9 mouse cellular contexts compared by ENCODE assay signal in genomic region chr7:48790117-48790516, GRCm38 (mm10). TPM values are rescaled to one million over a fixed set of nuclear protein-coding genes. Genes with fewer than 3 reads are reported as not detected.
DNase-seq lines count a peak whose midpoint lies in the region; ATAC-seq lines count a peak whose summit lies in the region.
"Had no signal": no experiment of that assay in that cellular context is flagged by ENCODE, and none has a peak within 500 bp of the region (broad histone marks: within the 10 kb centered on the region; RNA-seq: fewer than 3 reads in every experiment).

No protein-coding gene starts in this region.

- no peak for DNase-seq in liver, embryonic 11.5 days (ENCODE audit: low spot score)
- DNase-seq in liver = no peak
- DNase-seq in liver, embryonic 13.5 days = no peak
- DNase-seq in splenic B cell, adult 2 months (ENCODE audit: low read depth, low spot score) = peak; percentile 50
- DNase-seq in right cerebral cortex, postnatal 25 days = no peak
- no peak for DNase-seq in gastrocnemius, postnatal 36 days
- DNase-seq in testis, postnatal 10 days (ENCODE audit: low spot score) = no peak
- DNase-seq: layer of hippocampus, postnatal 36 days had no signal

- H3K27me3 ChIP-seq in liver, embryonic 11.5 days (replicated peaks; ENCODE audit: control insufficient read depth, insufficient read depth, low read length) = no peaks in the 10 kb centered on the region
- H3K27me3 ChIP-seq in embryonic facial prominence, embryonic 12.5 days = no peaks in the 10 kb centered on the region
- H3K27me3 ChIP-seq in liver, embryonic 13.5 days = no peaks in the 10 kb centered on the region
- H3K27me3 ChIP-seq in splenic B cell, adult 2 months (ENCODE audit: control insufficient read depth, insufficient read depth, low read length, poor library complexity, severe bottlenecking) = no peaks in the 10 kb centered on the region

- intact Hi-C loops in gastrocnemius, postnatal 36 days (cut with DNase I) = no loop called here

- H3K9me3 ChIP-seq in liver, embryonic 11.5 days (ENCODE audit: control insufficient read depth, low read length) = no peaks in the 10 kb centered on the region
- H3K9me3 ChIP-seq in embryonic facial prominence, embryonic 12.5 days = no peaks in the 10 kb centered on the region
- H3K9me3 ChIP-seq in liver, embryonic 13.5 days (replicated peaks) = no peaks in the 10 kb centered on the region

- H3K36me3 ChIP-seq in liver, embryonic 11.5 days (ENCODE audit: control insufficient read depth, insufficient read depth, low read length) = no peaks in the 10 kb centered on the region
- H3K36me3 ChIP-seq in embryonic facial prominence, embryonic 12.5 days = no peaks in the 10 kb centered on the region
- 0 out of 2 replicates have a peak, but pooled peaks cover 3% of the 10 kb centered on the region for H3K36me3 ChIP-seq in liver, embryonic 13.5 days
- H3K36me3 ChIP-seq in splenic B cell, adult 2 months (ENCODE audit: control insufficient read depth, insufficient read depth, low read length, poor library complexity, severe bottlenecking) = no peaks in the 10 kb centered on the region

- H3K4me3 ChIP-seq in liver, embryonic 11.5 days (ENCODE audit: low read depth, low read length) = peak overlapping the region; percentile 74; the same call in 1 of the 2 replicates
- H3K4me3 ChIP-seq in embryonic facial prominence, embryonic 12.5 days = no peak overlapping the region
- peak overlapping the region; percentile 14; the same call in 1 of the 2 replicates for H3K4me3 ChIP-seq in liver, embryonic 13.5 days (replicated peaks)

- peaks cover 11% of the 10 kb centered on the region for H3K4me1 ChIP-seq in liver, embryonic 11.5 days (replicated peaks; ENCODE audit: control insufficient read depth, insufficient read depth, low read length)
- peaks cover 8% of the 10 kb centered on the region; the same call in 1 of the 2 replicates for H3K4me1 ChIP-seq in embryonic facial prominence, embryonic 12.5 days
- peaks cover 36% of the 10 kb centered on the region for H3K4me1 ChIP-seq in liver, embryonic 13.5 days (replicated peaks)

- H3K9ac ChIP-seq in liver, embryonic 11.5 days (ENCODE audit: low read depth, low read length) = no peak overlapping the region
- H3K9ac ChIP-seq in embryonic facial prominence, embryonic 12.5 days = no peak overlapping the region
- H3K9ac ChIP-seq in liver, embryonic 13.5 days = 0 out of 2 replicates have a peak overlapping the region, but pooled peaks have one; percentile 40

- H3K4me2 ChIP-seq in liver, embryonic 11.5 days = peak overlapping the region; percentile 66
- H3K4me2 ChIP-seq in embryonic facial prominence, embryonic 12.5 days (replicated peaks) = peak overlapping the region; percentile 73; the same call in 1 of the 2 replicates
- H3K4me2 ChIP-seq in liver, embryonic 13.5 days = peak overlapping the region; percentile 40

- 65% methylated on average over 4 of the region's 4 CpGs for WGBS in liver, embryonic 11.5 days
- WGBS in embryonic facial prominence, embryonic 12.5 days = 71% methylated on average over 4 of the region's 4 CpGs
- WGBS in liver, embryonic 13.5 days (ENCODE audit: insufficient replicate concordance) = 47% methylated on average over 4 of the region's 4 CpGs

- ATAC-seq in liver, embryonic 11.5 days (replicated peaks; ENCODE audit: low FRiP score) = no peak
- no peak for ATAC-seq in embryonic facial prominence, embryonic 12.5 days (ENCODE audit: insufficient number of reproducible peaks, insufficient read depth, low FRiP score, low TSS enrichment)
- no peak for ATAC-seq in liver, embryonic 13.5 days (ENCODE audit: low read depth)

- H3K27ac ChIP-seq in liver, embryonic 11.5 days (ENCODE audit: low read depth, low read length) = no peak overlapping the region
- H3K27ac ChIP-seq in embryonic facial prominence, embryonic 12.5 days = no peak overlapping the region
- no peak overlapping the region for H3K27ac ChIP-seq in liver, embryonic 13.5 days

RNA-seq across cellular contexts. Expression of gene Zdhhc13, which starts 1.3 kb away (rescaled TPM):
- polyA plus RNA-seq in liver, embryonic 11.5 days (2014; fragmentation: Nextera tagmentation; extraction: Ambion mirVana) = 32.1 and 34.3 TPM in 2 replicates
- 30.4 and 31.2 TPM in 2 replicates for polyA plus RNA-seq in embryonic facial prominence, embryonic 12.5 days (2016; fragmentation: Nextera tagmentation; extraction: Ambion mirVana)
- polyA plus RNA-seq in liver, embryonic 13.5 days (2015; fragmentation: Nextera tagmentation; extraction: Ambion mirVana) = 16.4 and 19.8 TPM in 2 replicates
- 1 to 10 TPM; 2.5 to 4.8 TPM for total RNA-seq in gastrocnemius, postnatal 36 days (2021)

RNA-seq across cellular contexts. Expression of gene Csrp3, which starts 57.7 kb away (rescaled TPM):
- polyA plus RNA-seq in liver, embryonic 11.5 days (2014; fragmentation: Nextera tagmentation; extraction: Ambion mirVana) = 5.1 and 14.4 TPM in 2 replicates
- polyA plus RNA-seq in embryonic facial prominence, embryonic 12.5 days (2016; fragmentation: Nextera tagmentation; extraction: Ambion mirVana) = 2.8 and 6.0 TPM in 2 replicates
- polyA plus RNA-seq in liver, embryonic 13.5 days (2015; fragmentation: Nextera tagmentation; extraction: Ambion mirVana) = 1.1 and 3.6 TPM in 2 replicates
- total RNA-seq in gastrocnemius, postnatal 36 days (2021) = 100 to 1,000 TPM in 1 of 2 experiments, 10 to 100 TPM in 1; 57.7 to 182 TPM
- total RNA-seq: layer of hippocampus, postnatal 36 days had no signal
